Mouse (Mus musculus): ENCODE results near the gene Lmbr1l. TPM values are rescaled to one million over a fixed set of nuclear protein-coding genes. Genes with fewer than 3 reads are reported as not detected.
A peak's percentile ranks its signal among the peaks of the same experiment; 100 is the strongest.
"Not testable (repeated sequence)": the region's sequence is repeated elsewhere in the genome, so short reads cannot be mapped to it uniquely, and the experiment has no call there.

The Lmbr1l gene
- polyA plus RNA-seq, 1 experiment from 2014 or later, result 17.0 TPM

DNA sequence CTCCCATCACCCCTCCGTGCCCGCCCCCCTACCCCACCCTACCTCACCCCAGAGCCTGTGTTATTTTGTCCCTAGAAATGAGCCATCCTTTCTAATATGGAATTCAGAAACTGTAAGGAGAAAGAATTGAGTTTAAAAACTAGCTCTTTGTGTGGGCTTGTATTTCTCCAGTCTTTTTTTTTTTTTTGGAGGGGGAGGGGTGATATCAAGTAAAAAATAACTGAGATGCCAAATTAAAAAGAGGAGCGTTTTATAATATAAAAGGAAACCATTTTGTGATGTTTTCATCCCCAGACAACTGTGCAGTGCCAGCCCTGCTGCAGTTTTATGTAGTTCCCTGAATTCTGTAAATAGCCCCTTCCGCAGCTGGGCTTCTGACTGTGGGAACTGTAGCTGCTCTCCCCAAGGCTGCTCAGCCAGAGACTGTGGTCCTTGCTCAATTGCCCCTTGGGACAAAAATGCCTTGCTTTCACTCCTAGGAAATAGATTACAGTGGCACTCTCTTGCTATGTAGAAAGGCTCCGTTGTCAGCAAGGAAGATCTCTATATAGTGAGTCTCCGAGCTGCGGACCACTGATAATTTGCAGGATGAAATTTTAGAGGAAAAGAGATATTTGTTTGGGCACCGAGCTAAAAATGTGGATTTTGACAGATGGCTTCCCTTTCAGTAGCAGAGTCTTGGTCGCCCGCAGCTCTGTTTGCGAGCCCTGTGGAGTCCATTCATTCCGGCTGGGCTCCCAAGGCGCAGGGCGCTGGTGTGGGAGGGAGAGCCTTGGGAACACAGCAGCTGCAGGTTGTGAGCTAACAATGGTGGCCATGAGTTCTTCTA lies 36.6 kb upstream of the Lmbr1l start:
- ATAC-seq (no peak), DNase-seq (ENCODE audit: low spot score) (peak; percentile 38)
- no peaks in the 10 kb centered on the region for H3K4me1 ChIP-seq (ENCODE audit: insufficient read depth, low read depth, low read length)
- H3K9me3 ChIP-seq (ENCODE audit: low read length), result no peaks in the 10 kb centered on the region
- no peak overlapping the region for H3K9ac ChIP-seq (replicated peaks; ENCODE audit: low read depth)
- H3K4me2 ChIP-seq (replicated peaks; ENCODE audit: low read depth, low read length), result peak overlapping the region; percentile 2; the same call in 1 of the 2 replicates
- 38% methylated on average over 14 of the region's 14 CpGs for WGBS
- no peaks in the 10 kb centered on the region for H3K27me3 ChIP-seq (replicated peaks; ENCODE audit: insufficient read depth, low read length)
- H3K36me3 ChIP-seq (ENCODE audit: insufficient read depth, low read length), result no peaks in the 10 kb centered on the region
- H3K27ac ChIP-seq (ENCODE audit: low read length), result peak overlapping the region; percentile 20; the same call in 1 of the 2 replicates
- TF ChIP-seq CTCF (IDR thresholded peaks at IDR 0.05) (no peak), EP300 (IDR thresholded peaks at IDR 0.05) (no peak)
- H3K4me3 ChIP-seq (ENCODE audit: low read depth, low read length), result no peak overlapping the region

DNA sequence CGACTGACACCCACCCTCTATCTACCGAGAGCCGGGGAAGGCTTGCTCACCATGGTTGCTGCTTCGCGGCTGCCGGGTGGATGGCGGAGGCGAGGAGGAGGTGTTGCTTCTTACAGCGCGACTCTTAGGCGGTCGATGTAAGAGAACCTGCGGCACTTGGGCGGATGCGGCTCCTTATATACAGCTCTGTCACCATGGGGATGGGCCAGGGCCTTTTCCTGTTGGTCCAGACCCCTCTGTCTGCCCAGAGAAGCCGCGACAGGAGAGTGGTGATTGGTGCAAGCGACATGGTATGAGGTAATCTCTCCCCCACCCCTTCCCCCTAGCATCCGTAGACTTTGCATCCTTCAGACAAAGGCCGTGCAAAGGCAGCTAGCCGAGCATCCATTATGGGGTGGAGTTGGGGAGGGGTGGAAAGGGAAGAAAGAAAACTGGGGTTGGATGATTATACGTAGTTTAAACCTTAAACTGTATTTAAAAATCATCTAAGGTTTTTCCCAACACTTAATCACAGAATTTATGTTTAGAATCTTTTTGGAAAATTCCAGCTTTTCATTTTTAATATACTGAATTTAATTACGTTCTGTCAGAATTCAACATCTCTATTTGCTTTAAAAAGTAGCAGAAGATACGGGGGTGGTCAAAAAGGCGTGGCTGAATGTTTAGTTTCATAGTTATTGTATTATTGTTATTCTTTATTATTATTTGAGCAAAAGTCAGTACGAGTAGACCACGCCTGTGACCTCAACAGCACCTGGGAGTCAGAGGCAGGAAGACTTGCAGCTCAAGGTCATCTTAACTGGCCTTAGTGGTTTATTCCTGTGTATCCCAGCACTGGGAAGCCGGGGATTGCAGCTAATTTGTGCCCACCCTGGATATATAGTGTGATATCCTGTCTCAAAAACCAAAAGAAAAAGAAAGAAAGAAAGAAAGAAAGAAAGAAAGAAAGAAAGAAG lies 35.6 kb upstream of the Lmbr1l start, which contains the start of the genes Gm49450 and Tuba1a:
TSS of gene Gm49450 (minus strand) at position 151 of the 956 bp plus-strand sequence.
TSS of gene Tuba1a (minus strand) at position 303 of the 956 bp plus-strand sequence.
- Histone ChIP-seq H3K9me3 (ENCODE audit: low read length) (no peaks in the 10 kb centered on the region), H3K9ac (replicated peaks; ENCODE audit: low read depth) (peak within 1 kb of the TSS; percentile 92), H3K4me2 (replicated peaks; ENCODE audit: low read depth, low read length) (peak within 1 kb of the TSS; percentile 59), H3K4me1 (ENCODE audit: insufficient read depth, low read depth, low read length) (no peaks in the 10 kb centered on the region), H3K27me3 (replicated peaks; ENCODE audit: insufficient read depth, low read length) (no peaks in the 10 kb centered on the region), H3K36me3 (ENCODE audit: insufficient read depth, low read length) (peaks cover 4% of the 10 kb centered on the region; the same call in 1 of the 2 replicates), H3K27ac (ENCODE audit: low read length) (peak within 1 kb of the TSS; percentile 97), H3K4me3 (ENCODE audit: low read depth, low read length) (peak within 1 kb of the TSS; percentile 86)
- ATAC-seq, result peak; percentile 98
- 6% methylated on average over 28 of the region's 28 CpGs for WGBS
- no peak for TF ChIP-seq CTCF (IDR thresholded peaks at IDR 0.05)
- peak; percentile 66 for TF ChIP-seq EP300 (IDR thresholded peaks at IDR 0.05)
- peak; percentile 96 for DNase-seq (ENCODE audit: low spot score)

GRCm38 (mm10) chr15:98952751-98953400 lies 34.8 kb upstream of the Lmbr1l start:
- DNase-seq (ENCODE audit: low spot score) (peak; percentile 85), ATAC-seq (peak; percentile 79)
- under 1% methylated on average over 41 of the region's 41 CpGs for WGBS
- peak overlapping the region; percentile 97 for H3K27ac ChIP-seq (ENCODE audit: low read length)
- H3K4me2 ChIP-seq (replicated peaks; ENCODE audit: low read depth, low read length), result peak overlapping the region; percentile 59
- H3K27me3 ChIP-seq (replicated peaks; ENCODE audit: insufficient read depth, low read length), result no peaks in the 10 kb centered on the region
- H3K36me3 ChIP-seq (ENCODE audit: insufficient read depth, low read length), result peaks cover 4% of the 10 kb centered on the region; the same call in 1 of the 2 replicates
- H3K9me3 ChIP-seq (ENCODE audit: low read length), result no peaks in the 10 kb centered on the region
- H3K4me3 ChIP-seq (ENCODE audit: low read depth, low read length), result peak overlapping the region; percentile 86
- TF ChIP-seq CTCF (IDR thresholded peaks at IDR 0.05) (peak; percentile 61), EP300 (IDR thresholded peaks at IDR 0.05) (no peak)
- peak overlapping the region; percentile 92 for H3K9ac ChIP-seq (replicated peaks; ENCODE audit: low read depth)
- no peaks in the 10 kb centered on the region for H3K4me1 ChIP-seq (ENCODE audit: insufficient read depth, low read depth, low read length)

DNA sequence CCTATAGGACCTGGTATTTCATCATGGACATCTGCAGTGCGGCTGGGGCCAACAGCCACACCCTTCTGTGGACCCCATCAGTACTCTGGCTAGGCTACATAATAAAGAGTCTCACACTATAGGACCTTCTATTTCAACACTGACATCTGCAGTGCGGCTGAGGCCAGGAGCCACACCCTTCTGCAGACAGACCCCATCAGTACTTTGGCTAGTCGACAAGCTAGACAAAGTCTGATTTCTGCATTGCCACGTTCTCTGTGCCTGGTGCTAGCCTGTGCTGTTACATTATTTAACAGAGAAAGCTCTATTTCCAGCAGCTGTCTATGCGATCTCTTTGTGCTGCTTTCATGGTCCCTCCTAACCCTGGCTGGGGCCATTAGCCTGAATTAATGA lies 34.0 kb upstream of the Lmbr1l start:
- no peak for ATAC-seq
- Histone ChIP-seq H3K27me3 (replicated peaks; ENCODE audit: insufficient read depth, low read length) (no peaks in the 10 kb centered on the region), H3K4me3 (ENCODE audit: low read depth, low read length) (peak overlapping the region; percentile 86), H3K9me3 (ENCODE audit: low read length) (no peaks in the 10 kb centered on the region), H3K9ac (replicated peaks; ENCODE audit: low read depth) (no peak overlapping the region), H3K4me1 (ENCODE audit: insufficient read depth, low read depth, low read length) (no peaks in the 10 kb centered on the region), H3K4me2 (replicated peaks; ENCODE audit: low read depth, low read length) (peak overlapping the region; percentile 59), H3K27ac (ENCODE audit: low read length) (no peak overlapping the region), H3K36me3 (ENCODE audit: insufficient read depth, low read length) (peaks cover 4% of the 10 kb centered on the region; the same call in 1 of the 2 replicates)
- DNase-seq (ENCODE audit: low spot score), result peak; percentile 36
- 19% methylated on average over 5 of the region's 5 CpGs for WGBS
- no peak for TF ChIP-seq CTCF (IDR thresholded peaks at IDR 0.05)
- TF ChIP-seq EP300 (IDR thresholded peaks at IDR 0.05), result no peak

DNA sequence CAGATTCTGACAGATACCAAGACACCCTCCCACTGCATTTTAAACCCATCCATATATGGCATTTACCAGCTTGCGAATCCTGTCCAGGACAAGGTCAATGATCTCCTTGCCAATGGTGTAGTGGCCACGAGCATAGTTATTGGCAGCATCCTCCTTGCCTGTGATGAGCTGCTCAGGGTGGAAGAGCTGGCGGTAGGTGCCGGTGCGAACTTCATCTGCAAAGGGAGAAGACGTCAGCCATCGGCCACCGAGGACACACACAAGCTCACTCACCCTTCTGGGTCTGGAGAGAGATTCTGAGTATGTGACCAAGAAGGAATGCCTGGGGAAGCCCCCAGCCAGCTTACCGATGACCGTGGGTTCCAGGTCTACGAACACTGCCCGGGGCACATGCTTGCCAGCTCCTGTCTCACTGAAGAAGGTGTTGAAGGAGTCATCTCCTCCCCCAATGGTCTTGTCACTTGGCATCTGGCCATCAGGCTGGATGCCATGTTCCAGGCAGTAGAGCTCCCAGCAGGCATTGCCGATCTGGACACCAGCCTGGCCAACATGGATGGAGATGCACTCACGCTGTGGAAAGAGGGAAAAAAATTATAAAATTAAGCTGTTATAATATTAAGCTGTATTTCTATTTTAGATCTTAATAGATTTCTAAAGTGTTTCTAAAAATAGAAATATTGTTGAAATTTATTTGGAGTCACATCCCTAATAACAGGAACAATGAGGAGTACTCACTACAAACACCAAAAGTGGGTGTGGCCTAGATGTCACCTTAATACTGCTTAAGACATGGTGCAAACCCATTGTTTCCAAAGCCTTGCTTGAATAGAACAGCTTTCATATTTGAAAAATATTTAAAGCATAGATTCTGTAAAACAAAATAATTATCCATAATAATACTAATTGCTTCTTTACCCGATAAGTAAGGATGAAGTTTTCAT lies 33.4 kb upstream of the Lmbr1l start:
- H3K9ac ChIP-seq (replicated peaks; ENCODE audit: low read depth), result not testable (repeated sequence)

More for the DNA sequence above, 33.4 kb upstream of the Lmbr1l start:
- Histone ChIP-seq H3K4me3 (ENCODE audit: low read depth, low read length) (peak overlapping the region; percentile 86), H3K4me2 (replicated peaks; ENCODE audit: low read depth, low read length) (peak overlapping the region; percentile 59)
- not testable (repeated sequence) for H3K36me3 ChIP-seq (ENCODE audit: insufficient read depth, low read length); DNase-seq (ENCODE audit: low spot score); H3K27ac ChIP-seq (ENCODE audit: low read length); H3K27me3 ChIP-seq (replicated peaks; ENCODE audit: insufficient read depth, low read length); H3K9me3 ChIP-seq (ENCODE audit: low read length); ATAC-seq; H3K4me1 ChIP-seq (ENCODE audit: insufficient read depth, low read depth, low read length)
- 76% methylated on average over 7 of the region's 15 CpGs for WGBS
